Mouse (Mus musculus) retina, adult 2 months (tissue): ENCODE measurements around the gene Csk.

Experiments
- DNase-seq: peaks from one replicate; pipeline ENCODE4 v3.0.0-alpha.2; 2012; ENCODE audit warnings: low read depth, low spot score

Gene Csk

GRCm38 (mm10) chr9:57638651-57639459 is 14.6 kb downstream of the Csk start:
- no peak for DNase-seq

DNA sequence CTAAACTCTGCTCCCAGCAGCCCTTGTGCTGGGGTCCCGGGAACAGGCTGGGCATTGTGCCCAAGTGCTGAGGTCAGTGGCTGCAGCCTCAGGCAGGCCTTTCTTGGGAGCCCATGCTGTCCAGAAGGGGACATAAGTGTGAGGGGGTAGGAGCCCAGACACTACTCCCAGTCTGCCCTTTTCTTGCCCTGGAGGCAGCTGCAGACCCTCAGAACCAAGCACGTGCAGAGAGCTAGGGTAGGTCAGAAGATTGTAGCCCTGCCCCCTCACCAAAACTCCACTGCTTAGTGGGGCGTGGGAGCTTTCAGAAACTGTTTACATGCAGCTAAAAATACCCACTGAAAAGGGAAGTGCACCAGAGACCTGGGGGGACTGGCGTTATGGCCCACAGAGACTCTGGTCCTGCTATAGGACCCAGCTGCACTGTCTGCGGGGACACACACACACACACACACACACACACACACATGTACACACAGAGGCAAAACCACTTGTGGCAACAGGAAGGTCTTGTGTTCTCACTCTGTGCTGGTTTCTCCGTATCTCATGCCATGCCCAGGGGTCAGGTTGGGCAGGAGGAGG is 15.6 kb downstream of the Csk start:
- no peak for DNase-seq

- no peak for DNase-seq
Observed at GRCm38 (mm10) chr9:57637272-57637671, 16.2 kb downstream of the Csk start.

- DNase-seq, result no peak
Observed at GRCm38 (mm10) chr9:57633481-57634024, 19.9 kb downstream of the Csk start.

GRCm38 (mm10) chr9:57629118-57629874 is 24.1 kb downstream of the Csk start:
- peak; percentile 60 for DNase-seq

- no peak for DNase-seq
Observed at GRCm38 (mm10) chr9:57628717-57629116, 24.7 kb downstream of the Csk start.

- DNase-seq, result no peak
Observed at GRCm38 (mm10) chr9:57627892-57628291, 25.5 kb downstream of the Csk start.

DNA sequence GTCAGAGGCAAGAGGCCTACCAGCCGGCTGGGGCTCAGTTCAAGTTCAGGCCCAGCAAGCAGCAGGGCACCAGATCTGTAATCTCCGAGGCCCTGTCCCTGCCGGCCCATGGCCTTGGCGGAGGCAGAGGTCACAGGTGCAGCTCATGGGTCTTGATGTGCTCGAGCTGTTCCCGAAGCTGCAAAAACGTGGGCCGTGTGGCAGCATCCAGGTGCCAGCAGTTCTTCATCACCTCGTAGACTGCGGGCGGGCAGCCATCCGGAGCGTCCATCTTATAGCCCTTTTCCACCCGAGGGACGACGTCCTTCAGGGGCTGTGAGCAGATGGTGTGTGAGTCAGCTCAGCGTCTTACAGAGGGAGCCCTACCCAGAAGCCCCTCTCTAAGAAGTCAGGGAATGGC is 26.2 kb downstream of the Csk start:
- no peak for DNase-seq

DNA sequence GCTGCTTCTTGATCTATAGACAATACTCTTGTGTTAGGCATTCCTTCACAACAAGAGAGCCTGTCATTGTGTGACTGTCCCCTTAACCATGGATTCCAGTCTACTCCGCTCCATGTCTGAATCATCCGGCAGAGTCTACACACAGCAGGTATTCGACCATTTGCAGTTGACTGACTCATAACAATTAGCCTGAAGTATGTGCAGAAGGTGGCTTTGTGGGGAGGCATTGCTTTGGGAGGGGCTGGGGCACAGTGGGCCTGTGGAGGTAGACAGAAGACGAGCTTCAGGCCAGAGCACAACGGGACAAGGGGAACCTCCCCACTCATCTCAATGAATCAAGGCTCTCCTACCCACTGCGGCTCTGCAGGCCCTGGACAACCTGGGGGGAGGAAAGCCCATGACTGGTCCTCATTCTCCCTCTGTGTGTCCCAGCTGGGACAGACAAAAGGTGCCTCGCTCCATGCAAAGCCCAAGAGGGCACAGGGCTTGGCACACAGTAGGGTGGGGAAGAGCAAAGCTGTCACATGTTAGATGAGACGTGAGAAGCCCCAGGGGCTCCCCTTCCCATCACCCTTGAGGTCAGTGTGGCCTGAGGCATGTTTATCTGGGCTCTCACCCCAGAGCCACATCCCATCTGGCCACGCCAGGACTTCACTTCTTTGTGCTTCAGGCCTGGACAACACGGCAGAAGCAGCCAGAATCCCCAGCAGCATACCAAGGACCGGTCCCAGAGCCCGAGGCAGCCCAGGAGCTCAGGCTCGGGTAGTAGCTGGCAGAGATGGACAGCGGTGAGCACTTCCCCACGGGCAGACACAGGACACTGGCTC is 27.5 kb downstream of the Csk start:
- no peak for DNase-seq

DNA sequence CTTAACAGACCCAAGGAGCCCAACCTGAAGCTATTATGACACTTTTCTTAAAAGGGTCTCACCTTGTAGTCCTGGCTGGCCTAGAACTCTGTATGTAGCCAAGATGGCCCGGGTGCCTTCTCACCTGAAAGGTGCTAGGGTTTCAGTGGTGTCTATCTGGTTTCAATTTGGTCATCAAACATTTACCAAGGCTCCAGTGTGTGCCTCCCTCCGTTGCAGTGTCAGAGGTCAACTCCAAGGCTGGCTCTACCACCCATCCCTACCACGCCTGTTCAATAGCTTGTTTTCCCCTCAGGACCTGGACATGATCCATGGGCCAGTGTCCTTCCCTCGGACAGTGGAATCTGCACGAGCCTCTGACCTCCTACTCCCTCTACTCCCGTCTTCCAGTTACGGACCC is 29.1 kb downstream of the Csk start:
- DNase-seq, result no peak

GRCm38 (mm10) chr9:57620674-57621073 is 32.8 kb downstream of the Csk start, which contains the start of gene Lman1l:
Lman1l (minus strand) TSS chr9:57620774.
- DNase-seq, result no peak

DNA sequence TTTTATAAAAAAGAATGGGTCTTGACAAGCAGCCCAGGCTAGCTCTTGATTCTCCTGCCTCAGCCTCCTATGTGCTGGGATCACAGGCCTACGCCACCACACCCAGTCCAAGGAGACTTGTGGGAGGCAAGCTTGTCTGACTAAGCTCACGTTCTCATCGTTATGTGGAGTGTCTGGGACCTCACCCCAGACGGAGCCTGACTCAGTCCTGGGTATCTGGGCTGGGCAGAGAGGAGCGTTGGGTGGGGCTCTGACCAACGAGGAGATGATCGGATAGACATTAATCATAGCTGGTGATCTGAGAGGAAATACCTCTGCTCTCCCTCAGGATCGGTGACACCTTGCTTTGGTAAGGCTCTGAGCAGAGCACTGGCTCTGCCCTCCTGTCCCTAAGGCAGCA is 34.6 kb downstream of the Csk start:
- DNase-seq, result no peak

- no peak for DNase-seq
Observed at GRCm38 (mm10) chr9:57617556-57618169, 35.8 kb downstream of the Csk start.

DNA sequence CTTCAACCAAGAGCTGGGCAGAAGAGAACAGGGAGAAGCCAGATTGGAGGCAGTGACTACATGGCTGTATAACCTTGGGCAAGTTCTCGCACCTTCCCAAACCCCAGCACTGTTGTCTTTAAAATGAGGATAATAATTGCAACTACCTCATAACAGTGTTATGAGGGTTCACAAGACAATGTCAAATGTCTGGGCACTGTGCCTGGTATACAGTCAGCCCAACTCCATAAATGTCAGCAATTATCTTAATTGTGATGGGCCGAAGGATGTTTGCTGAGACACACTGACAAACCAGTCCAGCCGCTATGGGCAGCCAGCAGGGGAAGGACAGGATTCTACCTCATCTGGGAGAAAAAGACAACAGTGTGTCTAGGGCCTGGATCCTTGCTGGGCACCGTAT is 38.6 kb downstream of the Csk start:
- DNase-seq, result no peak

DNA sequence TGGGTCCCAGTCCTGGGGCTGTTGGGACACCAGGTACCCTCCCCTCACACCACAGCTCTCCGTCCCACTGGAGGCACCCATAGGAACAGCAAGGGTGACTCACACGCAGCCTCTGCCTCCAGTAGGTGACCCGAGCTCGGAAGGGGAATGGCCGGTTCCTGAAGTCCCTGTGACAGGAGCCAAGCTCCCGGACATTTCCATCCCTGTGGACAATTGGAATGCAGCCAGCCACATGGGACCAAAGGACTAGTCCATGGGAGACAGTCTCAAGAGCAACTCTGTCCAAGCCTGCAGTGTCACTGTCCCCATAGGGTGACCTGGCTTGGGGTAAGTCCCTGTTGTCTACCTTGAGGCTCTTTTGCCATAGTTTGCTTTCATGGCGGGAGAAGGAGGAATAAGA is 39.5 kb downstream of the Csk start:
- DNase-seq, result no peak

- DNase-seq, result no peak
Observed at GRCm38 (mm10) chr9:57612587-57612986, 40.8 kb downstream of the Csk start.

- DNase-seq, result no peak
Observed at GRCm38 (mm10) chr9:57610359-57610826, 43.0 kb downstream of the Csk start.

DNA sequence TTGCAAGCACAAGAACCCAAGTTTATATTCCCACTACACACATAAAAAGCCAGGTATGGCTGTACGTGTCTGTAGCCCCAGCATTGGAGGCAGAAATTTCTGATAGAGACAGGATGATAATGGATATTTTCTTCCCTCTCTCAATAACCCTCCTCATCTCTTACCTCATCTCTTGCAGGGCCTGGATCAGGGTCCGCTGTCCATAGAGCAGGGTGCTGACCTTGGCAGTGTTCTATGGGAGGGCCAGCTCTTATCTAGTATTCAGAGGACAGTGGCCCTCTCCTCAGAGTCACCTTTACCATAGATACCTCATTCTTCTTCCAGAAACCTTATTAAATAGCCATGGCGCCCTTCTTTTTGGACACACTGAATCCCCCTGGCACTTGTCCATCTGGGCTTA is 43.6 kb downstream of the Csk start:
- no peak for DNase-seq

DNA sequence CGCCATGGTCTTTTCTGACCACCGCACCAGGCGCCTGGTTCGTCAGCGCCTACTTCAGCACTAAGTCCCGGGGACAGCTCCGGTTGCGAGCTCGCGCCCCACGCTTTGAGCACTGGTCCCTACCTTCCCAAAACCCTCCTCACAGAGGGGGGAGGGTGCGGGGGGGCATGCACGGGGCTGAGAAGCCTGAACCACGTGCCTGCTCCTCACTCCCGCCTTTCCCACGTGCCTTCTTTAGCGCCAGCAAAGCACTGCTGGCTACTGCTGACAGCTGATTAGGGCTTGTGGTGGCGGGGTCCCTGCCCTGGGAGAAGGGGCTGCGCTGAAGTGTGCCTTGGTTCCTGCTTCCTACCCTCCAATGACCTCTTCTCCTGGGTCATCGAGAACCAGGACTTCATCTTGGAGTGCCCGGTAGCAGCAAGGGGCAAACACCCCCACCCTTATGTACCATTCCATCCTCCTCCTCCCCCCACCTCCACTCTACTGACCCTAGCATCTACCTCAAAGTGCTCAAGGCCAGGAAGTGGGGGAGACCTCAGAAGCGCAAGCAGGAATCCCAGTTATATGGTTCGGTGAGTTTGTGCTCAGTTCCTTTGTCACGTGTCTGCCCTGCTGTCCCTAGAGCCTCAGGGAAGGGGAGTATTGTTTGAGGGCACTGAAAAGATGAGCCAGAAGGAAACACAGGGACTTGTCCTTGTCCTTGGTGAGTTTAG is 47.1 kb downstream of the Csk start, which contains the start of gene Cplx3:
TSS of gene Cplx3 (minus strand) at position 143 of the 713 bp plus-strand sequence.
- DNase-seq, result peak; percentile 66

GRCm38 (mm10) chr9:57605503-57605902 is 47.9 kb downstream of the Csk start:
- DNase-seq, result peak; percentile 66
